Mouse (Mus musculus) induced T-regulatory cell, adult 2 months (primary cell): ENCODE results near the gene Nudt14.

Experiments used
- DNase-seq: peaks from one replicate; pipeline ENCODE4 v3.0.0-alpha.2; 2012; ENCODE audit warnings: low read depth

Gene Nudt14

GRCm38 (mm10) chr12:112912951-112913745, 28.8 kb downstream of the Nudt14 start:
- no peak for DNase-seq

GRCm38 (mm10) chr12:112911701-112912100, 30.2 kb downstream of the Nudt14 start:
- no peak for DNase-seq

GRCm38 (mm10) chr12:112908991-112909390, 32.9 kb downstream of the Nudt14 start:
- no peak for DNase-seq

GRCm38 (mm10) chr12:112905001-112905400, 36.9 kb downstream of the Nudt14 start:
- DNase-seq, result no peak

- DNase-seq, result no peak
Measured at GRCm38 (mm10) chr12:112903941-112904340, 38.0 kb downstream of the Nudt14 start.

- no peak for DNase-seq
Measured at GRCm38 (mm10) chr12:112900641-112901040, 41.3 kb downstream of the Nudt14 start.

- no peak for DNase-seq
Measured at GRCm38 (mm10) chr12:112898960-112899359, 43.0 kb downstream of the Nudt14 start.

- no peak for DNase-seq
Measured at GRCm38 (mm10) chr12:112898351-112898750, 43.6 kb downstream of the Nudt14 start.

GRCm38 (mm10) chr12:112897522-112898212, 44.3 kb downstream of the Nudt14 start:
- DNase-seq, result peak; percentile 40

GRCm38 (mm10) chr12:112894969-112895368, 47.0 kb downstream of the Nudt14 start:
- no peak for DNase-seq

- DNase-seq, result no peak
Measured at GRCm38 (mm10) chr12:112894303-112894884, 47.5 kb downstream of the Nudt14 start.

- DNase-seq, result no peak
Measured at GRCm38 (mm10) chr12:112885465-112885864, 56.5 kb downstream of the Nudt14 start.
